Mouse (Mus musculus) layer of hippocampus, postnatal 14 days (tissue): ENCODE results near the gene Fxyd6. TPM values are rescaled to one million over a fixed set of nuclear protein-coding genes. Genes with fewer than 3 reads are reported as not detected.

ENCODE experiments used
- DNase-seq, 2 experiments: peaks; one replicate each; pipeline ENCODE4 v3.0.0; 2021 to 2022; ENCODE audit warnings: low spot score in 2 of 2, mixed read lengths in 1 of 2
- long read RNA-seq, 2 experiments: library from polyadenylated mRNA; stranded (forward); transcript quantifications; one replicate each; pipeline ENCODE4 v2.0.0; 2021
- total RNA-seq, 2 experiments: library from RNA; stranded (reverse); gene quantifications; 2 replicates each; pipeline ENCODE4 v1.2.3; 2021

Fxyd6 gene
- 100 to 1,000 TPM; 172 to 192 TPM for total RNA-seq
- long read RNA-seq, experiment 1, transcript Fxyd6-203 (8 exons, 1,789 nt): major isoform, 132 of 242 reads
- long read RNA-seq, experiment 1, transcript Fxyd6-201 (8 exons, 1,788 nt): minor isoform, 94 of 242 reads
- long read RNA-seq, experiment 1, partial matches to known transcripts: 13 of 242 reads
- long read RNA-seq, experiment 1, other reads (novel, unspliced or antisense): 3 of 242 reads
- long read RNA-seq, experiment 2, transcript Fxyd6-201 (8 exons, 1,788 nt): minor isoform, 129 of 329 reads
- long read RNA-seq, experiment 2, transcript Fxyd6-203 (8 exons, 1,789 nt): major isoform, 172 of 329 reads
- long read RNA-seq, experiment 2, partial matches to known transcripts: 21 of 329 reads
- long read RNA-seq, experiment 2, other reads (novel, unspliced or antisense): 7 of 329 reads

GRCm38 (mm10) chr9:45370117-45370561 lies at the start of gene Fxyd6:
Gene Fxyd6, plus strand, starts transcription at chr9:45370185.
- peak; percentile 50 to 53 for DNase-seq

GRCm38 (mm10) chr9:45321465-45321864 lies 48.5 kb upstream of the Fxyd6 start:
- DNase-seq: peak in 1 of 2 experiments; percentile 8

GRCm38 (mm10) chr9:45321946-45322430 lies 48.0 kb upstream of the Fxyd6 start:
- no peak for DNase-seq

GRCm38 (mm10) chr9:45326390-45326789 lies 43.6 kb upstream of the Fxyd6 start:
- no peak for DNase-seq

- DNase-seq: no peak
Observed at GRCm38 (mm10) chr9:45328263-45328662, 41.7 kb upstream of the Fxyd6 start.

GRCm38 (mm10) chr9:45329577-45329976 lies 40.4 kb upstream of the Fxyd6 start:
- no peak for DNase-seq

- no peak for DNase-seq
Observed at GRCm38 (mm10) chr9:45337406-45337805, 32.6 kb upstream of the Fxyd6 start.

- DNase-seq: no peak
Observed at GRCm38 (mm10) chr9:45343066-45343465, 26.9 kb upstream of the Fxyd6 start.

- peak; percentile 22 to 60 for DNase-seq
Observed at GRCm38 (mm10) chr9:45345516-45345915, 24.5 kb upstream of the Fxyd6 start.

- no peak for DNase-seq
Observed at GRCm38 (mm10) chr9:45346276-45346675, 23.7 kb upstream of the Fxyd6 start.

- no peak for DNase-seq
Observed at GRCm38 (mm10) chr9:45348560-45348959, 21.4 kb upstream of the Fxyd6 start.

GRCm38 (mm10) chr9:45349181-45349580 lies 20.8 kb upstream of the Fxyd6 start:
- DNase-seq: no peak

GRCm38 (mm10) chr9:45349851-45350250 lies 20.1 kb upstream of the Fxyd6 start:
- no peak for DNase-seq

GRCm38 (mm10) chr9:45355192-45355591 lies 14.8 kb upstream of the Fxyd6 start:
- DNase-seq: no peak

- no peak for DNase-seq
Observed at GRCm38 (mm10) chr9:45358356-45358755, 11.6 kb upstream of the Fxyd6 start.

- no peak for DNase-seq
Observed at GRCm38 (mm10) chr9:45362051-45362461, 7.9 kb upstream of the Fxyd6 start.

GRCm38 (mm10) chr9:45363639-45364214 lies 6.3 kb upstream of the Fxyd6 start:
- no peak for DNase-seq

GRCm38 (mm10) chr9:45367716-45368115 lies 2.3 kb upstream of the Fxyd6 start:
- DNase-seq: no peak

GRCm38 (mm10) chr9:45368341-45368901 lies 1.6 kb upstream of the Fxyd6 start:
- no peak for DNase-seq

GRCm38 (mm10) chr9:45370616-45371336 lies 791 bp downstream of the Fxyd6 start:
- no peak for DNase-seq

- DNase-seq: peak in 1 of 2 experiments; percentile 36
Observed at GRCm38 (mm10) chr9:45371337-45371707, 1.3 kb downstream of the Fxyd6 start.
